Mouse (Mus musculus) G1E-ER4 (cell line): Measurements from ENCODE around the gene Txlna. TPM values are rescaled to one million over a fixed set of nuclear protein-coding genes. Genes with fewer than 3 reads are reported as not detected.

ENCODE experiments used
- GATA1 ChIP-seq: IDR thresholded peaks from one replicate; pipeline ENCODE4 v1.8.0; 2012; ENCODE audit warnings: low read length, inconsistent platforms
- polyA plus RNA-seq: library from polyadenylated mRNA; stranded (reverse); fragments of >175 nt; gene quantifications from 2 replicates; pipeline ENCODE4 v1.2.3, GENCODE M21; 2012

The Txlna gene
- polyA plus RNA-seq, 1 experiment = 89.7 TPM

- no peak for TF ChIP-seq GATA1
These were observed 23.7 kb downstream of the Txlna start for GRCm38 (mm10) chr4:129617121-129617641.

GRCm38 (mm10) chr4:129616631-129617030 is 24.2 kb downstream of the Txlna start:
- TF ChIP-seq GATA1 = no peak

GRCm38 (mm10) chr4:129615801-129616290 is 25.0 kb downstream of the Txlna start:
- TF ChIP-seq GATA1 = no peak

GRCm38 (mm10) chr4:129614093-129614492 is 26.8 kb downstream of the Txlna start, which contains the start of gene Dcdc2b:
Gene Dcdc2b, minus strand, starts transcription at chr4:129614257.
- no peak for TF ChIP-seq GATA1

- no peak for TF ChIP-seq GATA1
These were observed 30.4 kb downstream of the Txlna start for GRCm38 (mm10) chr4:129610472-129610871.

GRCm38 (mm10) chr4:129610026-129610425 is 30.8 kb downstream of the Txlna start:
- TF ChIP-seq GATA1 = no peak

- TF ChIP-seq GATA1 = no peak
These were observed 31.7 kb downstream of the Txlna start for GRCm38 (mm10) chr4:129609139-129609631.

GRCm38 (mm10) chr4:129608426-129609025 is 32.3 kb downstream of the Txlna start:
- no peak for TF ChIP-seq GATA1

GRCm38 (mm10) chr4:129600233-129601158 is 40.4 kb downstream of the Txlna start, which contains the start of the genes Eif3i and Tmem234:
Gene Eif3i, minus strand, starts transcription at chr4:129600648.
Gene Tmem234, plus strand, starts transcription at chr4:129600668.
- TF ChIP-seq GATA1 = no peak

- no peak for TF ChIP-seq GATA1
These were observed 52.0 kb downstream of the Txlna start for GRCm38 (mm10) chr4:129588865-129589264.

- no peak for TF ChIP-seq GATA1
These were observed 53.9 kb downstream of the Txlna start for GRCm38 (mm10) chr4:129586943-129587342.

GRCm38 (mm10) chr4:129585773-129586172 is 55.1 kb downstream of the Txlna start:
- no peak for TF ChIP-seq GATA1

GRCm38 (mm10) chr4:129584884-129585608 is 55.8 kb downstream of the Txlna start:
- no peak for TF ChIP-seq GATA1

- TF ChIP-seq GATA1 = no peak
These were observed 56.5 kb downstream of the Txlna start for GRCm38 (mm10) chr4:129584370-129584769.

GRCm38 (mm10) chr4:129582251-129582650 is 58.6 kb downstream of the Txlna start:
- TF ChIP-seq GATA1 = no peak

GRCm38 (mm10) chr4:129580347-129580746 is 60.5 kb downstream of the Txlna start:
- no peak for TF ChIP-seq GATA1
